Mouse (Mus musculus): ENCODE results near the gene Ptov1.
A peak's percentile ranks its signal among the peaks of the same experiment; 100 is the strongest.

Gene Ptov1

DNA sequence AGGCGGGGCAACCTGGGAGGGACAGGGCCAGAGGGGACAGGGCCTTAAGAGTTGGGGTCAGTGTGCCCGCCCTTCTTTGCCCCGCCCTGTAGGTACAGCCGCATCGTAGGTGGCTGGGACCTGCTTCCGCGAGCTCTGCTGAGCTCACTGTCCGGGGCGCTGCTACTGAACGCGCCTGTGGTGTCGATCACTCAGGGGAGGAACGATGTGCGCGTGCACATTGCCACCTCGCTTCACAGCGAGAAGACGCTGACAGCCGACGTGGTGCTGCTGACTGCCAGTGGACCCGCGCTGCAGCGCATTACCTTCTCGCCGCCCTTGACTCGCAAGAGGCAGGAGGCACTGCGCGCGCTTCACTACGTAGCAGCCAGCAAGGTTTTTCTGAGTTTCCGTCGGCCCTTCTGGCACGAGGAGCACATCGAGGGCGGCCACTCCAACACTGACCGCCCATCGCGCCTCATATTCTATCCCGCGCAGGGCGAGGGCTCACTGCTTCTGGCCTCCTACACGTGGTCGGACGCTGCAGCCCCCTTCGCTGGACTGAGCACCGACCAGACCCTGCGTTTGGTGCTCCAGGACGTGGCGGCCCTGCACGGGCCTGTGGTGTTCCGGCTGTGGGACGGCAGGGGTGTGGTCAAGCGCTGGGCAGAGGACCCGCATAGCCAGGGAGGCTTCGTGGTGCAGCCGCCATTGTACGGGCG lies 29.9 kb downstream of the Ptov1 start:
- no peak for DNase-seq (ENCODE audit: low read depth)

GRCm38 (mm10) chr7:44839171-44839490 lies 30.5 kb downstream of the Ptov1 start:
- DNase-seq (ENCODE audit: low read depth) = no peak

GRCm38 (mm10) chr7:44838073-44838472 lies 31.5 kb downstream of the Ptov1 start:
- no peak for DNase-seq (ENCODE audit: low read depth)

GRCm38 (mm10) chr7:44836423-44837053 lies 33.0 kb downstream of the Ptov1 start:
- DNase-seq (ENCODE audit: low read depth) = no peak

DNA sequence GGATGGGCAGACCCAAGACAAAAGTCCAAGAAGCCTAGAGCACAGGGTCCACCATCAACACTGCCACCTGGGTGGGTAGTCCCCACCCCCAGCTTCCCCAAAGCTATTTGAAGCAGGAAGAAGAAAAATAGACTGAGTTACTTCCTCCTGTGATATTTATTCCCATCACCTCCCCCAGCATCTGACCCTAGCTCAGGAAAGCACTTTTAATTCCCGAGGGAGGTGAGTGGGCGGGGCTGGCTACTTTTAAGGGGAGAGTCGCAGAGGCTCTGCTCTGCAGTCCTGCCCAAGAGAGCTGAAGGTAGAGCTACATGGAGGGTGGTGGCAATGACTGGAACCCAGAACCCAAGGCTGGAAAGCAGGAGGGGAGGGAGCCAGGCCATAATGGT lies 33.6 kb downstream of the Ptov1 start:
- no peak for DNase-seq (ENCODE audit: low read depth)

DNA sequence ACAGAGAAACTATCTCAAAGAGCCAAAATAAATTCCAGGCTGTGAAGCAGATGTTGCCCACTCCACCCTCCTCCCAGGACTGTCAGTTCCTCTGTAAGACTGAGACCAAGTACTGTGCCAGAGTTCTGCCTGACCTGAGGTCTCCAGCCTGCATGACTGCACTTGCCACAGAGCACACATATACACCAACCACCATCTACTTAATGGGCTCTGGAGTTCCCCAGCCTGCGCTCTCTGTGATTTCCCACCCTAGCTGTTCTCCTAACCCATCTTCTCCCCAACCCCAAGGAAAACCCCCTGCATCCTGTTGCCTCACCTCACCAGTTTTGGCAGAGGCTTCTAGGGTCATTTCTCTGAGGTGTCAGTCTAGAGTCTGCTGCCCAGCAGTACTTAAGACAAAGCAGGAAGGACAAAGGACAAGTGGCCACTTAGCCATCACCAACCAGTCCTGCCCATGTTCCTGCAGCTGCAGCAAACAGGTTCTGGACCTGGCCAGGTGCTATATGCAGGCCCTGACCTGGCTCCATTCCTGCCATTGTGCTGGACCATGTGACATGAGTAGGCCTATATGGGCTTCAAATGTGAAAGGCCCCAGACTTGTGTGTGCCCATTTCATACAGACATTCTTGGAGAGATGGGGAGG lies 34.1 kb downstream of the Ptov1 start:
- DNase-seq (ENCODE audit: low read depth) = no peak

DNA sequence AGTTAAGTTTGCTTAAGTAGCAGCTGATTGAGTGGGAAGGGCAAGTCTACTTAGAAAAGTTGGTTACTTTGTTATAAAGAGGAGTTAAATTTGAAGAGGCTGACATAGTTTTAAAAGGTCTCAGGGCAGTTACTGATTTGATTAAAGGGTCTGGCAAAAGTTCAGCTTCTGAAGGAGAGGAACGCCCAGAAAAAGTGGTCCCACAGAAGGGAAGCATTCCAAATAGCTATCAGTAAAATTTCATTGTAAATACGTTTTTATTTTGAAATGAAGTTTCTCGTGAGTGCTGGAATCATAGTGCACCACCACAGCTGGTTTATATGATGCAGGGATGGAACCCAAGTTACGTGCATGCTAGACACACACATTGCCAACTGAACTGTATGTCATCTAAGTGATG lies 36.8 kb downstream of the Ptov1 start:
- no peak for DNase-seq (ENCODE audit: low read depth)

DNA sequence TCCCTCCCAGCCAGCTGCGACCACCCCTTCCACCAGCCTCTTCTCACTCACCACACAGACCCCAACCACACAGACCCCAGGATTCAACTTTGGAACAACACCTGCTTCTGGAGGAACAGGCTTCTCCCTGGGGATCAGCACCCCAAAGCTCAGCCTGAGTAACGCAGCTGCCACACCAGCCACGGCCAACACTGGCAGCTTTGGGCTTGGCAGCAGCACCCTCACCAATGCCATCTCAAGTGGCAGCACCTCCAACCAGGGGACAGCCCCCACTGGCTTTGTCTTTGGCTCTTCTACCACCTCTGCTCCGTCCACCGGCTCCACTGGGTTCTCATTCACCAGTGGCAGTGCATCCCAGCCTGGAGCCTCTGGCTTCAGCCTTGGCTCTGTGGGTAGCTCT lies 40.9 kb downstream of the Ptov1 start:
- DNase-seq (ENCODE audit: low read depth) = no peak

DNA sequence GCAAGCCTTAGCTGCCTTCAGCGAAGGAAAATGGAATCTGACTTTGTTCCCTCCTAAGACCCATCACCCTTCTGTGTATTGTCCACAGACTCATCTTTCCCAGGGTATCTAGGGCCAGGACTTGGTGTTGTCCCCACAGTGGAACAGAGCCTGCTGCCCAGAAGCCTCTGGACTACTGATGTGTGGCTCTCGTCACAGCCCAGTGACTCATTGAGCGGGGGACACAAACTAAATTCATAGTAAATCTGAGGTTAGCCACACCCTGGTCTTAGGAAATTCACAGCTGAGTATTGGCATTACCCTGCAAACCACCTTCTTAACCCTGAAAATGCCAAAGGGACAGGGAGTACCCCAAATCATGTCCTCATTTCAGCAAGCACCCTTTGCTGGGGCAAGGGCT lies 42.8 kb downstream of the Ptov1 start:
- DNase-seq (ENCODE audit: low read depth) = no peak

DNA sequence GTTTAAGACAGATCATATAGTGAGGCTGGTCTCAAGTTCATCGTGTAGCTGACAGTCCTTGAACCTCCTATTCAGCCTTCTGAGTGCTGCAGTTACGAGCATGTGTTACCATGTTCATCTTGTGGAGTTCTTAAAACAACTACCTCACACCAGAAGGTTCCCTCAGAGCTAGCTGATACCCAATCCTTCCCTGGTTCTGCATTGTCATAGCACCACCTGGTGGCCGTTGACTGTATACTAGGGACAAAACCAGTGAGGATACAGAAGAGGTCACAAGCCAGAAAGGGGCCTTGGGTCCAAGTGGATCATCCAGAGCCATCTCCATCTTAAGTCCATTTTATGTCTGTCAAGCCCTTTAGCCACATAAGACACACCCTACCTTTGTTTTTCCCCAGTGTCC lies 44.7 kb downstream of the Ptov1 start:
- peak; percentile 74 for DNase-seq (ENCODE audit: low read depth)

GRCm38 (mm10) chr7:44823409-44823808 lies 46.2 kb downstream of the Ptov1 start:
- no peak for DNase-seq (ENCODE audit: low read depth)

DNA sequence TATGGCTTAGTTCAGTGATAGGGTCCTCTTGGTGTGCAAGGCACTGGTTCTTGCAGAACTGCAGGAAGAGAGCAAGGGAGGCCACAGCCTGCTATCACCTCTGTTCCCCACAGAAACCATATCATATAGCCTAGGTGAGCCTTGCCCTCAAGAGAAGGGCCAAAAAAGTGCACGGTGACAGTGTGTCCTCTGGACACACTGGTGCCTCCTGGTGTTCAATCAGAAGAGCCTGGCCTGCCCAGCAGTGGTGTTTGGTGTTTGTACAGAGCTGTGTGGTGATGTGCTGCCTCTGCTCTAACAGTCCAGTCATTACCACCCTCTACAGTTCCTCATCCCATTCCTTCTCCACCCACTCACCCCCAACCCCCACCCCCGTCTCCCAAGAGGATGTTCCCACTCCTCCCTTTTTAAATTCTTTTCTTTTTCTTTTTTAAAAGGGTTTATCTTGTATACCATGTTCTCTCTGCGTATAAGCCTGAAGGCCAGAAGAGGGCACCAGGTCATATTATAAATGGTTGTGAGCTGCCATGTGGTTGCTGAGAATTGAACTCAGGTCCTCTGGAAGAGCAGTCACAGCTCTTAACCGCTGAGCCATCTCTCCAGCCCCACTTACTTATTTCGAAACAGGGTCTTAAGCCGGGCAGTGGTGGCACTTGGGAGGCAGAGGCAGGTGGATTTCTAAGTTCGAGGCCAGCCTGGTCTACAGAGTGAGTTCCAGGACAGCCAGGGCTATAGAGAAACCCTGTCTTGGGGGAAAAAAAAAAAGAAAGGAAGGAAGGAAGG lies 47.7 kb downstream of the Ptov1 start:
- no peak for DNase-seq (ENCODE audit: low read depth)

- DNase-seq (ENCODE audit: low read depth) = no peak
Observed at GRCm38 (mm10) chr7:44820525-44820924, 49.1 kb downstream of the Ptov1 start.

DNA sequence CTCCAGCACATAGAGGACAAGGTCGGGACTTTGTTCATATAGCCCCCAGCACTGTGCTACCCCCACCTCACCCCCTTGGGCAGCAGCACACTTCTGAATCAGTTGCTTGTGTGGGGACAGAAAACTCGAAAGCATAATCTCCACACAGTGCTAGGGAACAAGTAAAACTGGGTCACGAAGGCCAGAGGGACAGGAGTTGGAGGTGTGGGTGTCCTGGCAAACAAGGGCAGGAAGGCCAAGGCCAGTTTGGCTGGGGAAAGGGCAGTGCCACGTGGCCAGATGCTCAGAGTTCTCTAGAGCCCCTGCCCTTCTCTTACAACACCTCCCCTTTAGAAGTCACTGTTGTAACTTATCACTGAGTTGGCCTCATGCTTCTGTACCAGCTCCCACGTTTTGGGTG lies 49.7 kb downstream of the Ptov1 start:
- no peak for DNase-seq (ENCODE audit: low read depth)

DNA sequence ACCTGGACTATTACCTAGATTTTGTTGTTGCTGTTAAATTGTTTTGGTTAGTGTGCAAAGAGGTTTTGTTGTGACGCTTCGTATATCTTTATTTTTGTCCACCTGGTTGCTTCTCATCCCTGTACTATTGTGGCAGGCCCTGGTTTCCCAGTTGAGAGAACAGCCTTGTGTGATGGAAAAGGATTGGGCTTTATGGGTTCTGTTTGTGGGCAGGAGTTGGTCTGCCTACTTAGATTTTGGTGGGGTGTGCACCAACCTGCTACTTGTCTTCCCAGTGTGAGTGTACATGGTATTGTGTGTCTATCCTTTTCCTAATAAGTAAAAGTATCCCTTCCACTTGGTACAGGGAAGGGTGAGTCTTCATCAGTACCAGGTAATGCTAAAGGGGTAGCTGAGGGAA lies 50.2 kb downstream of the Ptov1 start:
- DNase-seq (ENCODE audit: low read depth) = no peak

DNA sequence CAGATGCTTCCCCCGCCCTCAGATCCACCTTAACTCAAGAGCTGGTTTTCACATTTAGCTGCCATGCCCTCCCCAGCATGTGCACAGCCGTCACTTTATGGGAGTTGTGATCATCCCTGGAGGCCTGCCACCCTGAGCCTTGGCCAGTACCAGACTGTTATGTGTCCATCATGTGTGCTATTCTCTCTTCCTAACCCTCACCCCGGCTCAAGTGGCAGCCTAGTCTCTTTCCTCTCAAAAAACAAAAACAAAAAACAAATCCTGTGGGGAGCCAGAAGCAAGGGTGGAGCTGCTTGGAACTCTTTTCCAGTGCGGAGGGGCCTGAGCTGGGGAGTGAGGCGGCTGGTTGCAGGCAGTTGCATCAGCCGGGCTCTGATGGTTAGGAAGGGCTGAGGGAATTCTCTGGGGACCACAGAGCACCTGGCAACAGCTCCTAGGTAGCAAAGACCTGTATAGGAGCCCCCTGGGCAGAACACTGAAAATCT lies 50.8 kb downstream of the Ptov1 start:
- no peak for DNase-seq (ENCODE audit: low read depth)

DNA sequence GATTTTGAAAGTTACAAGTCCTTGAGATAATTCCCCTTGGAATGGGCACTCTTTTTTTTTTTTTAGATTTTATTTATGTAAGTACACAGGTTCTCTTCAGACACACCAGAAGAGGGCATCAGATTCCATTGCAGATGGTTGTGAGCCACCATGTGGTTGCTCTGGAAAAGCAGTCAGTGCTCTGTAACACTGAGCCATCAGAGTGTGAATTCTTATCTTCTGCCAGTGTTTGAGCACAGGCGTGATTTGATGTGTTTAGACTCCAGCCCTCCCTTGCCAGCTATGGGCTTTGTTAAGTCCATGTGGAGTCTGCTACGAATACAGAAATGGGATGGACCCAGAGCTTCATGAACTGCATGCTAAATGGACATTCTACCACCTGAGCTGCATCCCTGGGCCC lies 51.4 kb downstream of the Ptov1 start:
- DNase-seq (ENCODE audit: low read depth) = no peak

DNA sequence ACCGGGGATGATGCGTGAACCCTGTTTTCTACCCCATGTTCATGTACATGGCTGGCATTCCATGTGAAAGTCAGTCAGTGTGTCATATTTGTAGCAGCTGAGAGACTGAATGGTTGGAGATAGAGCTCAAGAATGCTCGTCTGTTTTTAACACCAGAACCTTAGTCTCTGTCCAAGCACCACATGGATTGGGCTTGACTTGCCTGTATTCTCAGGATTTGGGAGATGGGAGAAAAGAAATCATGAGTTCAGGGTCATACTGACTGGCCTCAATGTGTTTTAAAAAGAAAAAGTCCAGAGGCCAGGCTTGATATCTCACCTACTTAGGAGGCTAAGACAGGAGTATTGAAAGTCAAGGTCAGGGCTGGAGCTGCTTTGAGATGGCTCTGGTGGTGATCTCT lies 52.1 kb downstream of the Ptov1 start:
- no peak for DNase-seq (ENCODE audit: low read depth)

DNA sequence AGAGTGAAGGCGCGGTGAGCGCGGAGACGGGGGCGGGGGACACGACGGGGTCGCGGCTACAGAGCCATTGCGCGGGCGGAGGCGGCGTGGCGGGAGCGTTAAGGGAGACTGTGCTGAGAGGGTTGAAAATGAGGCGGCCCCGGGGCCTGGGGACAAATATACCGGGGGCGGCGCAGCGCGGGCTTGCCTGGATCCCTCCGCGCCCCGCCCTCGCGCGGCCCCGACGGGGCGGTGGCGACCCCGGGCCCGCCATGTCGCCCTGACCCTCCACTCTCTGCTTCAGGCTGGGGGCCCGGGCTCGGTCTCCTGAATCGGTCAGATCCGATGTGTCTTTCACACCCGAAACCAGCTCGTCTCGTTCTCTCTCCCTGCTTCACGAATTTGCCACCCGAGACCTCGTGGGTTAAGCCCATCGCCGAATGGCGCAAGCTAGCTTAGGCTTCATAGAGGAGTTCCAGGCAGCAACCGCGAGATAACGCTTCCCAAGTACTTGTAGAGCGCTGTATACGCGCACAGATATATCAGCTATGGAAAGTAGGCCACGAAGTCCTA lies 53.0 kb downstream of the Ptov1 start, which contains the start of gene Atf5:
Gene Atf5 (minus strand): TSS at position 189 of the 552 bp plus-strand sequence.
- peak; percentile 56 for DNase-seq (ENCODE audit: low read depth)

GRCm38 (mm10) chr7:44815721-44816469 lies 53.7 kb downstream of the Ptov1 start, which contains the start of the genes Nup62 and Il4i1:
Nup62 (plus strand) TSS chr7:44816088.
Il4i1 (plus strand) TSS chr7:44816387.
- peak; percentile 99 for DNase-seq (ENCODE audit: low read depth)

- DNase-seq (ENCODE audit: low read depth) = no peak
Observed at GRCm38 (mm10) chr7:44814952-44815553, 54.5 kb downstream of the Ptov1 start.
